Mouse (Mus musculus): ENCODE results near the gene Cops3.

Gene Cops3

DNA sequence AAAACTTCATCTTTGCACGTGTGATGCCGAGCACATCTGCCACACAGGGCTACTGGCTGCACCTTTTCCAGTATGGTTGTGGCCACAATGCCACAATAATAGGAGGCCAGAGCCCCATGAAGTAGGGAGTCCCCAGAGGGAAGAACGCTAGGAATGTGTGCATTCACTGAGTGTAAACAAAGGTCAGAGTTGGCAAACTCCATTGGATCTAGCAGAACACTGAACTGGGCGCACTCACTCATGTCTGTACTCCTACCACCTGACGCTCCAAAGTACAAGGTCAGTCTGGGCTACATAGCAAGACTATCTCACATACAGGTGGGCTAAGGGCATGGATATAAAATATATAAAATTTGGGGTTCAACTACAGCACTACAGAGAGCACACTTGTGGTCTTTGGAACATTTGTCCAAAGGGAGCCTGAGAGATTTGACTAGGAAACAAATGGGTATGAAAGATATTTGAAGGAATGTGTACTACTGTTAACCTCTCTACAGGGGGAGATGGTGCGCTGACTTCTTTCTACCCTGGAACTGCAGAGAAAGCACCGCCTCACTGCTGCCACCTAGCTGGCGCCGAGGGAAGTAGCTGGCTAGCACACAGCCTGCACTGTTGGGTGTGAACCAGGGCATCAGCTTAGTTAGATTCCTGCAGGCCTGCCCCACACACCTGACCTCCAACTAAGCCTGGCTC, 61.3 kb downstream of the Cops3 start:
- DNase-seq (ENCODE audit: low read depth): peak; percentile 85

DNA sequence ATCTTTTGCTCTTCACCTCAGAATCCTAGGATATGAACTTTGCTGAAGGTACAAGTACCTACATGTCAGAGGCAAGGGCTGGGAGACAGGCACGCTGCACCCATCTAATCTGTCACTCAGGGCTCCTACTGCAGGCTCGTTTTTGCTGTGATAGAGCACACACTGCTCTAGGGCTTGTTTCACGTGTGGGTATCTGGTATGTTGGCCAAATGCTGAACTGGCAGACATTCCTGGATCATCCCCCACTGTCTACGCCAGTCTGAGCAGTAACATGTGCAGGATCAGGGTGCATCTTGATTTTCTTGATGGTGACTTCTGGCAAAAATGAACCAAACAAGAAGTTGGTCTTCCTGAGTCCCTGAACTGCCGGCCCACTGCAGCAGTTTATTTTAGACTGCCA, 62.4 kb downstream of the Cops3 start:
- no peak for DNase-seq (ENCODE audit: low read depth)

DNA sequence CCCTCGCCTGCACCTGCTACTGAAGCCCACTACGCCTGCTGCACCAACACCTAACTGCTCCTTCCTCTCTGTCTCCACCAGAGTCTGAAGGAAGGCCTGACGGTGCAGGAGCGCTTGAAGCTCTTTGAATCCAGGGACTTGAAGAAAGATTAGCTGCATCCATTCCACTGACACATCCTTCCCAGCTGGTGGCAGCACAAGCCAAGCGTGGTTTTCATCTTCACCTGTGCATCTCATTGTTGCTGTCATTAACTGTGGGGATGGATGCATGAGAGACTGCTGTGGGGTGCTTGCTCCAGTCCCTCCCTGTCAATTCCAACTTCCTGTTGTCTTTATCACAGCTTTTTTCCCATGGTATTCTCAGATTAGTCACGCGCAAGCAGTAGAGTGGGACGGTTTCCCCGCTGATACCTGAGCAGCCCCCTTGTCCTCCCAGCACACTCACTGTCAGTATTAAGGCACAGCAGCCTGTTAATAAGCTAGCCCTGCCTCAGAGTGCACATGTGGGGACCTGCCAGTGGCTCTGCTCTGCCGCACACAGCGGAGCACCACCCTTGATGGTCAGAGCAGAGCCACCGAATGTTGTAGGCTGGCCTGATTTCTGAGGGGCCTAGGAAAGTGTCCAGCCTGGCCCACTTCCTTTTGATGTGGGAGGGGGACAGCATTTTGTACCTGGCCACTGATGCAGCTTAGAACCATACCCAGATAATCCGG, 64.0 kb downstream of the Cops3 start:
- no peak for DNase-seq (ENCODE audit: low read depth)

DNA sequence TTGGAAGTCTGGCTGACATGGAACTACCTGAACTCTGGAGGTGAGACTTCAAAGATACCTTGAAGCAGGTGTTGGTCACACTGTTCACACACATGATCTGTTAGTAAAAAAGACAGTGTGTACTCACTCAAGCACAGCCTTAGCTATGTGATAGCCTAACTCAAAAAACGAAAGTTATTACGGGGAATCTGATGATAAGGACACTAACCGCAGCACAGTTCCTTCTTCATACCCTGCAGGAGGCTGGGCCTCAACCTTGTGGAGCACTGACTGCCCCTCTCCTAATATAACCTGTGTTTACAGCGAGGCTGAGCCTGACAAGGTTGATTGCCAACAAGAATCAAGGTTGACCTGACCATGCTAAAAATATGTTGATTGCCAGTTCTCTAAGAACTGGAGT, 65.1 kb downstream of the Cops3 start:
- no peak for DNase-seq (ENCODE audit: low read depth)

DNA sequence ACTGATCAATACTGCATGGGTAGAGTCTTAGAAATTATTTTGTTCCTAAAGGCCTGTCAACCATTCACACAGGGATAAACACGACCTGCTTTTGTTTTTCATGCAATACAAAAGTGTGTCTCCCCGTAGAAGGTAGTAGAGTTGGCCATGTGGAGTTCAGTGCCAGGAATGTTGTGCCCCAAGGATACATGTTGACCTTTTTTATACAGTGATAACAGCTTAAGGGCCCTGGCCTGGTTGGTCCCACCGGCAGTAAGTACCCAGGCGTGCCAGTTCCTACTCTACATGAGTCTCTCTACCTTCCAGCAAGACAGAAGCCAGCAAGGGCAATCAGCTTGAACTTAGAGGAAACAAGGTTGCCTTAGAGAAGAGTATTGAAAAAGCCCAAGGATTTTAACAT, 66.7 kb downstream of the Cops3 start:
- DNase-seq (ENCODE audit: low read depth): no peak

DNA sequence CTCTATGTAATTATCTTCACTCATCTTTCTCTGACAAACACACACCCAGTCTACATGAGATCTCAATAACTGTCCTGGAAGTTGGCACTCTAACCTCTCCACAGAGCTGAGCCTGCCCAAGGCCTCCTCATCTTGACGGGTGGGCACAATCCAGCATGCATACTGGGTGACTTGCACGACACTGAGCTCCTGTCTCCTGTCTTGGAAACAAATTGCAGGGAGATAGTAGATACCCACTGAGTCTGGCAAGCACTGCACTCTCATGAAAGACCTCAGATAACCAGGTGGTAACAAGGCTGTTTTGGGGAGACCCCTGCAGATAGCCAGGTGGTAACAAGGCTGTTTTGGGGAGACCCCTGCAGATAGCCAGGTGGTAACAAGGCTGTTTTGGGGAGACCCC, 67.3 kb downstream of the Cops3 start:
- no peak for DNase-seq (ENCODE audit: low read depth)

DNA sequence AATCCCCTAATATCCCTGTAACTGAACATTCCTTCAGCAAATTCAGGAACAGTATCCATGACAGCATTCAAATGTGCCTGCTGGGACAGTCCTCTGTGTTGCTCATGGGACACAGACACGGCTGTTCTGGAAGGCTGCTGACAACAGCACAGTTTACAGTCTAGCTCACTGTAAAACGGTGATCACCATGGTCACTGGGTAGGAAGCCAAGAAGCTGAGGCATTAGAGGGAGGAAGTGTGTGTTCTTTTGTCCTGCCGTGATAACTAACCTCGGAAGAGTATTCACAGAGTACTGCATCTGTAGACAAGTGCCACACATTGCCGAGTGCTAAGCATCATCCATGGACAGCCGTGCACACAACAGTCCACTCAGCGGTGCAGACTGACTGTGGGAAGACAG, 68.9 kb downstream of the Cops3 start:
- peak; percentile 58 for DNase-seq (ENCODE audit: low read depth)

DNA sequence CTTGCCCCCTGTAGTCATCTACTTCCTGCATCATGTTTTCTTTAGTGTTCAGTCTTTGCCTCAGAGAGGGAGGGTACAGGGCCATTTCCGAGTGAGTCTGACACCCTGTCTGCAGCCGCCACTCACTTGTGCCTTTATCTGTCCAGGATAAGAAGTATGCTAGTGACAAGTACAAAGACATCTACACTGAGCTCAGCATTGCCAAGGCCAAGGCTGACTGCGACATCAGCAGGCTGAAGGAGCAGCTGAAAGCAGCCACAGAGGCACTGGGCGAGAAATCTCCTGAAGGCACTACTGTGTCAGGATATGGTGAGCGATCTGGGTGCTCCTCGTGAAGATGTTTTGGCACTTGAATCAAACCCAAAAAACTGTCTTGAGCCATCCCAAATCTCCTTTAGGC, 69.9 kb downstream of the Cops3 start:
- DNase-seq (ENCODE audit: low read depth): no peak

DNA sequence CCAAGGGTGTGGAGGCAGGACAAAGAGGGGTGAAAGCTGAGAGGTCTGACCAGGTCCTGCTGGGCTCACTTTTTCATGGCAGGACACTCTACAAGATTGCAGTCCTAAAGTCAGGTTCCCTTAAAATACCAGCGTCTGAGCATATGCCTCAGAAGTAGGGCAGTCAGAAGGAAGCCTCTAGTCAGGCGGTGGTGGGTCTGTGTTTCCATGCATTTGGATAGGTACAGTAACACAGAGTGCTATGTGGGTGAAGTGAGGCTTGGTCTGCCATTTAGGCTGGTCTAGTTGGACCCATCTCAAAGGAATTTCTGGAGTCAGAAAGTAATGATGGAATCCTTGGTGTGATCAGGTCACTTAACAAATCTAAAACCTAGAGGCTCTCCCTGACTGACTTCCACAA, 70.3 kb downstream of the Cops3 start:
- no peak for DNase-seq (ENCODE audit: low read depth)

Measured in 416B (cell line).